Mouse (Mus musculus) ES-E14 (cell line): ENCODE data around the gene Heg1. TPM values are rescaled to one million over a fixed set of nuclear protein-coding genes. Genes with fewer than 3 reads are reported as not detected.

Experiments
- DNase-seq: peaks from one replicate; pipeline ENCODE4 v3.0.0-alpha.2; 2013; ENCODE audit warnings: low read depth, low spot score
- H3K27ac ChIP-seq: 2 replicates; pipeline ENCODE4 v1.5.1; 2012; ENCODE audit warnings: low read depth, mild to moderate bottlenecking, low read length, moderate library complexity, mixed read lengths; ENCODE audit not compliant: poor library complexity, insufficient read depth, severe bottlenecking
- H3K36me3 ChIP-seq: 2 replicates; pipeline ENCODE4 v1.6.1; 2012; ENCODE audit warnings: mild to moderate bottlenecking, low read length, moderate library complexity, mixed read lengths; ENCODE audit not compliant: control insufficient read depth, poor library complexity, insufficient read depth, severe bottlenecking
- H3K4me1 ChIP-seq, 2 experiments: fragments of 150-350 bp in 1 of 2; sonication (generic) in 1 of 2; 2 replicates each; pipeline ENCODE4 v1.6.1; 2012; ENCODE audit warnings: low read length in 2 of 2, mild to moderate bottlenecking in 1 of 2, mixed read lengths in 1 of 2; ENCODE audit not compliant: control insufficient read depth in 2 of 2, insufficient read depth in 2 of 2, poor library complexity in 1 of 2
- H3K4me3 ChIP-seq, 2 experiments: fragments of 150-350 bp in 1 of 2; sonication (generic) in 1 of 2; 2 replicates each; pipeline ENCODE4 v1.5.1; 2012; ENCODE audit warnings: low read length in 2 of 2, low read depth in 1 of 2, mild to moderate bottlenecking in 1 of 2, mixed read lengths in 1 of 2; ENCODE audit not compliant: insufficient read depth in 1 of 2, poor library complexity in 1 of 2, severe bottlenecking in 1 of 2
- H3K9ac ChIP-seq: 2 replicates; pipeline ENCODE4 v1.6.1; 2012; ENCODE audit warnings: low read depth, mild to moderate bottlenecking, low read length, mixed read lengths; ENCODE audit not compliant: poor library complexity, insufficient read depth, severe bottlenecking
- H3K9me3 ChIP-seq: fragments of 150-350 bp; sonication (generic); 2 replicates; pipeline ENCODE4 v1.6.1; 2012; ENCODE audit warnings: low read depth, mild to moderate bottlenecking, low read length; ENCODE audit not compliant: control insufficient read depth, insufficient read depth
- CHD2 ChIP-seq: IDR thresholded peaks from 2 replicates; pipeline ENCODE4 v1.6.1; 2014; ENCODE audit warnings: mild to moderate bottlenecking, low read depth, low read length, inconsistent platforms
- HCFC1 ChIP-seq: IDR thresholded peaks from 2 replicates; pipeline ENCODE4 v1.6.1; 2012; ENCODE audit warnings: low read length, inconsistent platforms, borderline replicate concordance; ENCODE audit not compliant: insufficient read depth
- MAFK ChIP-seq: IDR thresholded peaks from 2 replicates; pipeline ENCODE4 v1.6.1; 2014; ENCODE audit warnings: mild to moderate bottlenecking, low read depth, low read length, inconsistent platforms; ENCODE audit not compliant: insufficient read depth
- ZC3H11A ChIP-seq: IDR thresholded peaks from 2 replicates; pipeline ENCODE4 v1.6.1; 2012; ENCODE audit warnings: low read depth, mild to moderate bottlenecking, inconsistent platforms, low read length, borderline replicate concordance
- ZNF384 ChIP-seq: IDR thresholded peaks from 2 replicates; pipeline ENCODE4 v1.6.1; 2012; ENCODE audit warnings: low read depth, low read length, inconsistent platforms
- in situ Hi-C, 2 experiments: fragments of 600-800 bp; cut with MboI; formaldehyde crosslinking; loops; one replicate each; pipeline ENCODE4 v1.15.1; 2025; ENCODE audit warnings: low sequenced_read_pairs in 2 of 2, inconsistent platforms in 1 of 2; ENCODE audit not compliant: unreplicated experiment in 2 of 2
- total RNA-seq: library from RNA; depleted of rRNA; stranded (reverse); fragments of 300-350 nt; gene quantifications from 2 replicates; pipeline ENCODE4 v1.2.3, GENCODE M21; 2012

Gene Heg1
- total RNA-seq, 1 experiment, result 8.7 TPM

- Histone ChIP-seq H3K27ac (no peak overlapping the region), H3K4me3 (no peak overlapping the region), H3K9ac (no peak overlapping the region), H3K9me3 (no peaks in the 10 kb centered on the region), H3K36me3 (no peaks in the 10 kb centered on the region), H3K4me1 (no peaks in the 10 kb centered on the region)
- TF ChIP-seq ZNF384 (no peak), HCFC1 (no peak), CHD2 (no peak), ZC3H11A (no peak), MAFK (no peak)
- in situ Hi-C loops, result no loop called here
- no peak for DNase-seq
Observed at GRCm38 (mm10) chr16:33796756-33797155, 112.6 kb downstream of the Heg1 start.

- no peak overlapping the region for H3K27ac ChIP-seq
- in situ Hi-C loops, result no loop called here
- H3K4me1 ChIP-seq, result no peaks in the 10 kb centered on the region
- no peak overlapping the region for H3K9ac ChIP-seq
- TF ChIP-seq ZC3H11A, result peak; percentile 73; the same call in 1 of the 2 replicates
- TF ChIP-seq HCFC1, result no peak
- TF ChIP-seq ZNF384, result no peak
- TF ChIP-seq CHD2, result no peak
- TF ChIP-seq MAFK, result no peak
- no peak overlapping the region for H3K4me3 ChIP-seq
- no peaks in the 10 kb centered on the region for H3K9me3 ChIP-seq
- peak; percentile 48 for DNase-seq
- no peaks in the 10 kb centered on the region for H3K36me3 ChIP-seq
Observed at GRCm38 (mm10) chr16:33797860-33798259, 113.7 kb downstream of the Heg1 start.

- Histone ChIP-seq H3K9ac (no peak overlapping the region), H3K36me3 (no peaks in the 10 kb centered on the region), H3K4me3 (no peak overlapping the region), H3K4me1 (no peaks in the 10 kb centered on the region; a peak in 1 of 4 replicates), H3K9me3 (no peaks in the 10 kb centered on the region), H3K27ac (no peak overlapping the region)
- DNase-seq, result no peak
- no peak for TF ChIP-seq MAFK
- TF ChIP-seq ZC3H11A, result no peak
- no peak for TF ChIP-seq HCFC1
- in situ Hi-C loops, result loop anchor here in 1 of 2 experiments (25.0 kb wide), 1 partner anchor 302 kb away; no protein-coding TSS in a partner anchor
Observed at GRCm38 (mm10) chr16:33810002-33810401, 125.8 kb downstream of the Heg1 start.

- in situ Hi-C loops, result loop anchor here in 1 of 2 experiments (25.0 kb wide), 1 partner anchor 294 kb away; no protein-coding TSS in a partner anchor
- no peak for TF ChIP-seq CHD2
- no peak for TF ChIP-seq ZC3H11A
- TF ChIP-seq MAFK, result no peak
- TF ChIP-seq HCFC1, result no peak
- TF ChIP-seq ZNF384, result no peak
- H3K27ac ChIP-seq, result no peak overlapping the region
- no peak for DNase-seq
- H3K9me3 ChIP-seq, result no peaks in the 10 kb centered on the region
- no peak overlapping the region for H3K4me3 ChIP-seq
- H3K36me3 ChIP-seq, result no peaks in the 10 kb centered on the region
- no peak overlapping the region for H3K9ac ChIP-seq
- no peaks in the 10 kb centered on the region for H3K4me1 ChIP-seq
Observed at GRCm38 (mm10) chr16:33818413-33819165, 134.4 kb downstream of the Heg1 start.
